ENCODE assay signal across 8 mouse cellular contexts in genomic region chr7:78895021-78895652, GRCm38 (mm10). TPM values are rescaled to one million over a fixed set of nuclear protein-coding genes. Genes with fewer than 3 reads are reported as not detected.
A peak's percentile ranks its signal among the peaks of the same experiment; 100 is the strongest.
DNase-seq lines count a peak whose midpoint lies in the region; ATAC-seq and TF ChIP-seq lines count a peak whose summit lies in the region.

No protein-coding gene starts in this region.

- DNase-seq in forebrain, embryonic 10.5 days (ENCODE audit: extremely low spot score, low spot score), result no peak
- no peak for DNase-seq in layer of hippocampus, adult 11-12 months (ENCODE audit: low spot score)
- no peak for DNase-seq in embryo, embryonic 9.5 days (ENCODE audit: extremely low spot score)
- DNase-seq in layer of hippocampus, postnatal 25 days (ENCODE audit: extremely low spot score in 1 of 2, low spot score in 1 of 2), result no peak

- 62% methylated on average over 13 of the region's 13 CpGs for WGBS in forebrain, embryonic 10.5 days
- 59% methylated on average over 13 of the region's 13 CpGs for WGBS in limb, embryonic 12.5 days
- 45% methylated on average over 13 of the region's 13 CpGs for WGBS in olfactory bulb, adult 2 months

- H3K4me1 ChIP-seq in megakaryocyte, embryonic 14.5 days, result peaks cover 77% of the 10 kb centered on the region
- H3K4me1 ChIP-seq in forebrain, embryonic 10.5 days, result peaks cover 23% of the 10 kb centered on the region
- H3K4me1 ChIP-seq in limb, embryonic 12.5 days (replicated peaks), result peaks cover 16% of the 10 kb centered on the region
- peaks cover 8% of the 10 kb centered on the region for H3K4me1 ChIP-seq in olfactory bulb, adult 2 months (ENCODE audit: control insufficient read depth, insufficient read depth, low read length)

- TF ChIP-seq POLR2A in olfactory bulb, adult 2 months (IDR thresholded peaks at IDR 0.05; ENCODE audit: insufficient read depth, low read depth, low read length), result no peak

- no peak for TF ChIP-seq CTCF in olfactory bulb, adult 2 months (IDR thresholded peaks at IDR 0.05; ENCODE audit: insufficient read depth, low read depth, low read length)

- H3K9me3 ChIP-seq in megakaryocyte, embryonic 14.5 days, result no peaks in the 10 kb centered on the region
- H3K9me3 ChIP-seq in forebrain, embryonic 10.5 days, result no peaks in the 10 kb centered on the region
- H3K9me3 ChIP-seq in limb, embryonic 12.5 days, result no peaks in the 10 kb centered on the region

- peaks cover 15% of the 10 kb centered on the region for H3K36me3 ChIP-seq in megakaryocyte, embryonic 14.5 days (replicated peaks; ENCODE audit: low read length)
- peaks cover 17% of the 10 kb centered on the region for H3K36me3 ChIP-seq in forebrain, embryonic 10.5 days (replicated peaks)
- no peaks in the 10 kb centered on the region for H3K36me3 ChIP-seq in limb, embryonic 12.5 days

- H3K4me3 ChIP-seq in megakaryocyte, embryonic 14.5 days (replicated peaks), result peak overlapping the region; percentile 94
- H3K4me3 ChIP-seq in forebrain, embryonic 10.5 days, result peak overlapping the region; percentile 92
- peak overlapping the region; percentile 91 for H3K4me3 ChIP-seq in limb, embryonic 12.5 days (replicated peaks)
- H3K4me3 ChIP-seq in olfactory bulb, adult 2 months (ENCODE audit: insufficient read depth, low read depth, low read length), result peak overlapping the region; percentile 77

- peak overlapping the region; percentile 92 for H3K27ac ChIP-seq in forebrain, embryonic 10.5 days
- H3K27ac ChIP-seq in limb, embryonic 12.5 days, result no peak overlapping the region
- H3K27ac ChIP-seq in olfactory bulb, adult 2 months (ENCODE audit: insufficient read depth, low read depth, low read length), result no peak overlapping the region

- H3K9ac ChIP-seq in limb, embryonic 12.5 days (replicated peaks), result peak overlapping the region; percentile 71; the same call in 1 of the 2 replicates

- peak overlapping the region; percentile 88 for H3K4me2 ChIP-seq in limb, embryonic 12.5 days

- no peak for ATAC-seq in megakaryocyte, adult 5-6 weeks (ENCODE audit: poor library complexity, severe bottlenecking)
- no peak for ATAC-seq in limb, embryonic 12.5 days (ENCODE audit: insufficient number of reproducible peaks, insufficient read depth, low FRiP score, low TSS enrichment, low read depth)

- peaks cover under 1% of the 10 kb centered on the region for H3K27me3 ChIP-seq in megakaryocyte, embryonic 14.5 days (replicated peaks)
- H3K27me3 ChIP-seq in forebrain, embryonic 10.5 days (ENCODE audit: poor library complexity, severe bottlenecking), result peaks cover 3% of the 10 kb centered on the region
- 0 out of 2 replicates have a peak, but pooled peaks cover under 1% of the 10 kb centered on the region for H3K27me3 ChIP-seq in limb, embryonic 12.5 days

RNA-seq across cellular contexts. Expression of gene Aen, which starts 0.5 kb away (rescaled TPM):
- polyA plus RNA-seq in megakaryocyte, embryonic 14.5 days (2012; ENCODE audit: insufficient read depth, low replicate concordance), result 34.1 and 96.8 TPM in 2 replicates
- 3.9 and 5.6 TPM in 2 replicates for total RNA-seq in megakaryocyte, adult 5-6 weeks (2015)
- 13.2 and 18.4 TPM in 2 replicates for total RNA-seq in megakaryocyte, adult 5-6 weeks (2017)
- 80.2 and 81.1 TPM in 2 replicates for polyA plus RNA-seq in forebrain, embryonic 10.5 days (2016; fragmentation: Nextera tagmentation; extraction: Ambion mirVana)
- polyA plus RNA-seq in limb, embryonic 12.5 days (2016; fragmentation: Nextera tagmentation; extraction: Ambion mirVana), result 36.4 and 38.5 TPM in 2 replicates
- polyA plus RNA-seq in olfactory bulb, adult 2 months (2012; ENCODE audit: insufficient read depth, insufficient read length, low replicate concordance, missing spikeins), result not detected in 2 replicates
- 10 to 100 TPM; 21.5 to 23.1 TPM for total RNA-seq in layer of hippocampus, postnatal 25 days (2021)

RNA-seq across cellular contexts. Expression of gene Isg20, which starts 18.1 kb away (rescaled TPM):
- polyA plus RNA-seq in megakaryocyte, embryonic 14.5 days (2012; ENCODE audit: insufficient read depth, low replicate concordance), result 31.4 and 127 TPM in 2 replicates
- total RNA-seq in megakaryocyte, adult 5-6 weeks (2015), result 25.8 and 30.9 TPM in 2 replicates
- total RNA-seq in megakaryocyte, adult 5-6 weeks (2017), result 10.6 and 12.1 TPM in 2 replicates
- 0.40 and 0.84 TPM in 2 replicates for polyA plus RNA-seq in forebrain, embryonic 10.5 days (2016; fragmentation: Nextera tagmentation; extraction: Ambion mirVana)
- 0.25 and 0.65 TPM in 2 replicates for polyA plus RNA-seq in limb, embryonic 12.5 days (2016; fragmentation: Nextera tagmentation; extraction: Ambion mirVana)
- not detected in 2 replicates for polyA plus RNA-seq in olfactory bulb, adult 2 months (2012; ENCODE audit: insufficient read depth, insufficient read length, low replicate concordance, missing spikeins)
- total RNA-seq in layer of hippocampus, postnatal 25 days (2021), result 1 to 10 TPM; 1.1 to 1.2 TPM

RNA-seq across cellular contexts. Expression of gene Det1, which starts 48.1 kb away (rescaled TPM):
- 1.0 and 1.9 TPM in 2 replicates for polyA plus RNA-seq in megakaryocyte, embryonic 14.5 days (2012; ENCODE audit: insufficient read depth, low replicate concordance)
- total RNA-seq in megakaryocyte, adult 5-6 weeks (2015), result 10.6 and 10.7 TPM in 2 replicates
- 7.2 and 9.3 TPM in 2 replicates for total RNA-seq in megakaryocyte, adult 5-6 weeks (2017)
- 23.4 and 24.2 TPM in 2 replicates for polyA plus RNA-seq in forebrain, embryonic 10.5 days (2016; fragmentation: Nextera tagmentation; extraction: Ambion mirVana)
- polyA plus RNA-seq in limb, embryonic 12.5 days (2016; fragmentation: Nextera tagmentation; extraction: Ambion mirVana), result 23.9 and 25.2 TPM in 2 replicates
- not detected in 2 replicates for polyA plus RNA-seq in olfactory bulb, adult 2 months (2012; ENCODE audit: insufficient read depth, insufficient read length, low replicate concordance, missing spikeins)
- total RNA-seq in layer of hippocampus, postnatal 25 days (2021), result 1 to 10 TPM; 6.0 to 6.3 TPM

Comparison
In these comparisons a context has a peak if more than half of its experiments do, and no peak if none do; other contexts are left out.
1. RNA of gene Isg20, which starts 18.1 kb away (polyA plus RNA-seq): 31.4 to 127 TPM in megakaryocyte, embryonic 14.5 days; 0.40 to 0.84 TPM in forebrain, embryonic 10.5 days, 0.25 to 0.65 TPM in limb, embryonic 12.5 days and not detected in olfactory bulb, adult 2 months; every median in the first group is over 10 times any median in the second.
2. Peak in every context shown above with its lines, with median percentiles within 50 percentile points of each other: H3K4me3 ChIP-seq.